Mouse (Mus musculus): ENCODE data around the gene Cntn5. TPM values are rescaled to one million over a fixed set of nuclear protein-coding genes. Genes with fewer than 3 reads are reported as not detected.

The Cntn5 gene
- polyA plus RNA-seq, 1 experiment from 2014 or later: 24.6 TPM

- Histone ChIP-seq H3K9me3 (replicated peaks) (no peaks in the 10 kb centered on the region), H3K4me2 (no peak overlapping the region), H3K4me3 (replicated peaks) (no peak overlapping the region), H3K4me1 (no peaks in the 10 kb centered on the region), H3K9ac (replicated peaks) (no peak overlapping the region), H3K36me3 (no peaks in the 10 kb centered on the region), H3K27me3 (replicated peaks) (no peaks in the 10 kb centered on the region), H3K27ac (replicated peaks) (no peak overlapping the region)
- ATAC-seq (ENCODE audit: low FRiP score): no peak
- WGBS: 92% methylated on average over 4 of the region's 4 CpGs
These were observed 182.5 kb downstream of the Cntn5 start for GRCm38 (mm10) chr9:10722121-10722520.

- Histone ChIP-seq H3K4me3 (replicated peaks) (no peak overlapping the region), H3K4me2 (no peak overlapping the region)
These were observed 185.6 kb downstream of the Cntn5 start for GRCm38 (mm10) chr9:10718986-10719385.

GRCm38 (mm10) chr9:10713641-10714040, 190.9 kb downstream of the Cntn5 start:
- Histone ChIP-seq H3K4me3 (replicated peaks) (no peak overlapping the region), H3K9ac (replicated peaks) (no peak overlapping the region), H3K27ac (replicated peaks) (no peak overlapping the region), H3K4me1 (no peaks in the 10 kb centered on the region), H3K27me3 (replicated peaks) (no peaks in the 10 kb centered on the region), H3K36me3 (no peaks in the 10 kb centered on the region), H3K4me2 (no peak overlapping the region), H3K9me3 (replicated peaks) (no peaks in the 10 kb centered on the region)
- ATAC-seq (ENCODE audit: low FRiP score): no peak
- 19% methylated on average over 1 of the region's 1 CpGs for WGBS

More at GRCm38 (mm10) chr9:10718986-10719385, 185.6 kb downstream of the Cntn5 start:
- Histone ChIP-seq H3K27me3 (replicated peaks) (no peaks in the 10 kb centered on the region), H3K36me3 (no peaks in the 10 kb centered on the region), H3K4me1 (no peaks in the 10 kb centered on the region), H3K9me3 (replicated peaks) (no peaks in the 10 kb centered on the region), H3K9ac (replicated peaks) (no peak overlapping the region), H3K27ac (replicated peaks) (no peak overlapping the region)
- WGBS: 26% methylated on average over 3 of the region's 3 CpGs
- no peak for ATAC-seq (ENCODE audit: low FRiP score)

- Histone ChIP-seq H3K27me3 (replicated peaks) (no peaks in the 10 kb centered on the region), H3K9ac (replicated peaks) (no peak overlapping the region), H3K27ac (replicated peaks) (no peak overlapping the region), H3K4me1 (no peaks in the 10 kb centered on the region), H3K36me3 (no peaks in the 10 kb centered on the region), H3K4me2 (no peak overlapping the region), H3K4me3 (replicated peaks) (no peak overlapping the region), H3K9me3 (replicated peaks) (no peaks in the 10 kb centered on the region)
- no peak for ATAC-seq (ENCODE audit: low FRiP score)
These were observed 222.9 kb downstream of the Cntn5 start for GRCm38 (mm10) chr9:10681646-10682045.

- Histone ChIP-seq H3K27me3 (replicated peaks) (no peaks in the 10 kb centered on the region), H3K4me2 (no peak overlapping the region), H3K27ac (replicated peaks) (no peak overlapping the region), H3K9ac (replicated peaks) (no peak overlapping the region), H3K9me3 (replicated peaks) (no peaks in the 10 kb centered on the region), H3K4me1 (no peaks in the 10 kb centered on the region), H3K4me3 (replicated peaks) (no peak overlapping the region), H3K36me3 (no peaks in the 10 kb centered on the region)
- 85% methylated on average over 3 of the region's 3 CpGs for WGBS
- no peak for ATAC-seq (ENCODE audit: low FRiP score)
These were observed 223.4 kb downstream of the Cntn5 start for GRCm38 (mm10) chr9:10681181-10681580.

- ATAC-seq (ENCODE audit: low FRiP score): no peak
- no peaks in the 10 kb centered on the region for H3K36me3 ChIP-seq
- no peaks in the 10 kb centered on the region for H3K4me1 ChIP-seq
- no peak overlapping the region for H3K9ac ChIP-seq (replicated peaks)
- no peak overlapping the region for H3K27ac ChIP-seq (replicated peaks)
- no peaks in the 10 kb centered on the region for H3K9me3 ChIP-seq (replicated peaks)
- no peaks in the 10 kb centered on the region for H3K27me3 ChIP-seq (replicated peaks)
- no peak overlapping the region for H3K4me2 ChIP-seq
- no peak overlapping the region for H3K4me3 ChIP-seq (replicated peaks)
- WGBS: 74% methylated on average over 3 of the region's 3 CpGs
These were observed 235.9 kb downstream of the Cntn5 start for GRCm38 (mm10) chr9:10668676-10669075.

- Histone ChIP-seq H3K27me3 (replicated peaks) (no peaks in the 10 kb centered on the region), H3K36me3 (no peaks in the 10 kb centered on the region), H3K4me3 (replicated peaks) (no peak overlapping the region), H3K9me3 (replicated peaks) (no peaks in the 10 kb centered on the region), H3K4me1 (no peaks in the 10 kb centered on the region), H3K27ac (replicated peaks) (no peak overlapping the region), H3K4me2 (no peak overlapping the region), H3K9ac (replicated peaks) (no peak overlapping the region)
- WGBS: 64% methylated on average over 4 of the region's 4 CpGs
- ATAC-seq (ENCODE audit: low FRiP score): no peak
These were observed 237.1 kb downstream of the Cntn5 start for GRCm38 (mm10) chr9:10667438-10667837.

GRCm38 (mm10) chr9:10665756-10666155, 238.8 kb downstream of the Cntn5 start:
- Histone ChIP-seq H3K36me3 (no peaks in the 10 kb centered on the region), H3K4me3 (replicated peaks) (no peak overlapping the region), H3K4me1 (no peaks in the 10 kb centered on the region), H3K9ac (replicated peaks) (no peak overlapping the region), H3K4me2 (no peak overlapping the region), H3K27me3 (replicated peaks) (no peaks in the 10 kb centered on the region), H3K27ac (replicated peaks) (no peak overlapping the region), H3K9me3 (replicated peaks) (no peaks in the 10 kb centered on the region)
- no peak for ATAC-seq (ENCODE audit: low FRiP score)

- no peak for ATAC-seq (ENCODE audit: low FRiP score)
- no peaks in the 10 kb centered on the region for H3K9me3 ChIP-seq (replicated peaks)
- WGBS: 63% methylated on average over 2 of the region's 2 CpGs
These were observed 241.5 kb downstream of the Cntn5 start for GRCm38 (mm10) chr9:10663101-10663500.

GRCm38 (mm10) chr9:10659478-10659877, 245.1 kb downstream of the Cntn5 start:
- WGBS: 73% methylated on average over 1 of the region's 1 CpGs
- no peaks in the 10 kb centered on the region for H3K4me1 ChIP-seq
- H3K27ac ChIP-seq (replicated peaks): no peak overlapping the region
- H3K4me3 ChIP-seq (replicated peaks): no peak overlapping the region
- H3K9me3 ChIP-seq (replicated peaks): no peaks in the 10 kb centered on the region
- H3K9ac ChIP-seq (replicated peaks): no peak overlapping the region
- no peaks in the 10 kb centered on the region for H3K27me3 ChIP-seq (replicated peaks)
- H3K36me3 ChIP-seq: no peaks in the 10 kb centered on the region
- no peak for ATAC-seq (ENCODE audit: low FRiP score)
- H3K4me2 ChIP-seq: no peak overlapping the region

More at GRCm38 (mm10) chr9:10663101-10663500, 241.5 kb downstream of the Cntn5 start:
- no peak overlapping the region for H3K4me3 ChIP-seq (replicated peaks)
- no peak overlapping the region for H3K4me2 ChIP-seq
- H3K9ac ChIP-seq (replicated peaks): no peak overlapping the region
- no peaks in the 10 kb centered on the region for H3K36me3 ChIP-seq
- H3K4me1 ChIP-seq: no peaks in the 10 kb centered on the region
- H3K27me3 ChIP-seq (replicated peaks): no peaks in the 10 kb centered on the region
- H3K27ac ChIP-seq (replicated peaks): no peak overlapping the region

GRCm38 (mm10) chr9:10658086-10658485, 246.5 kb downstream of the Cntn5 start:
- no peak for ATAC-seq (ENCODE audit: low FRiP score)
- H3K4me3 ChIP-seq (replicated peaks): no peak overlapping the region
- 68% methylated on average over 1 of the region's 1 CpGs for WGBS

GRCm38 (mm10) chr9:10657144-10657748, 247.3 kb downstream of the Cntn5 start:
- no peak overlapping the region for H3K9ac ChIP-seq (replicated peaks)
- H3K27me3 ChIP-seq (replicated peaks): no peaks in the 10 kb centered on the region
- no peaks in the 10 kb centered on the region for H3K4me1 ChIP-seq
- H3K36me3 ChIP-seq: no peaks in the 10 kb centered on the region
- no peaks in the 10 kb centered on the region for H3K9me3 ChIP-seq (replicated peaks)
- H3K4me3 ChIP-seq (replicated peaks): no peak overlapping the region
- no peak overlapping the region for H3K4me2 ChIP-seq
- WGBS: 38% methylated on average over 4 of the region's 4 CpGs
- H3K27ac ChIP-seq (replicated peaks): no peak overlapping the region
- ATAC-seq (ENCODE audit: low FRiP score): no peak

More at GRCm38 (mm10) chr9:10658086-10658485, 246.5 kb downstream of the Cntn5 start:
- Histone ChIP-seq H3K9me3 (replicated peaks) (no peaks in the 10 kb centered on the region), H3K27ac (replicated peaks) (no peak overlapping the region), H3K9ac (replicated peaks) (no peak overlapping the region), H3K4me2 (no peak overlapping the region), H3K27me3 (replicated peaks) (no peaks in the 10 kb centered on the region), H3K4me1 (no peaks in the 10 kb centered on the region), H3K36me3 (no peaks in the 10 kb centered on the region)

Measured in neural tube, embryonic 15.5 days (tissue).